Mouse (Mus musculus): ENCODE data around the gene Grsf1.

- no peak for TF ChIP-seq GATA1 (IDR thresholded peaks at IDR 0.05; ENCODE audit: low read length)
- no peak for TF ChIP-seq TAL1 (IDR thresholded peaks at IDR 0.05; ENCODE audit: low read length)
Measured at GRCm38 (mm10) chr5:88720116-88721002, 44.4 kb upstream of the Grsf1 start, which contains the start of gene Mob1b.

Measured in erythroblast, embryonic 14.5 days (primary cell).